Mouse (Mus musculus) cortical plate, adult 2 months (tissue): ENCODE results near the gene Med25. TPM values are rescaled to one million over a fixed set of nuclear protein-coding genes. Genes with fewer than 3 reads are reported as not detected.

Experiments used
- H3K27ac ChIP-seq: fragments of 200-500 bp; 2 replicates; pipeline ENCODE4 v1.5.1; 2012; ENCODE audit warnings: low read length, control low read depth, inconsistent platforms; ENCODE audit not compliant: insufficient read depth
- H3K4me1 ChIP-seq: fragments of 200-500 bp; 2 replicates; pipeline ENCODE4 v1.6.1; 2011; ENCODE audit warnings: low read length; ENCODE audit not compliant: control insufficient read depth, insufficient read depth
- H3K4me3 ChIP-seq: fragments of 200-500 bp; 2 replicates; pipeline ENCODE4 v1.5.1; 2011; ENCODE audit warnings: mild to moderate bottlenecking, low read length, control low read depth; ENCODE audit not compliant: insufficient read depth
- CTCF ChIP-seq: fragments of 200-500 bp; IDR thresholded peaks from 2 replicates; pipeline ENCODE4 v1.5.1; 2011; ENCODE audit warnings: mild to moderate bottlenecking, control low read depth, low read length; ENCODE audit not compliant: insufficient read depth; ENCODE audit errors: extremely low read depth
- POLR2A ChIP-seq: fragments of 200-500 bp; IDR thresholded peaks from 2 replicates; pipeline ENCODE4 v1.6.1; 2011; ENCODE audit warnings: mild to moderate bottlenecking, low read length, control low read depth; ENCODE audit not compliant: insufficient read depth; ENCODE audit errors: extremely low read depth
- polyA plus RNA-seq: library from polyadenylated mRNA; depleted of rRNA; stranded (reverse); fragments of >200 nt; gene quantifications from 2 replicates; pipeline ENCODE4 v1.2.3, GENCODE M21; 2012

Gene Med25
- polyA plus RNA-seq, 1 experiment: 121 TPM

GRCm38 (mm10) chr7:44860576-44861428, 31.7 kb downstream of the Med25 start:
- H3K4me3 ChIP-seq: no peak overlapping the region
- H3K4me1 ChIP-seq: no peaks in the 10 kb centered on the region
- peak; percentile 76 for TF ChIP-seq CTCF
- no peak for TF ChIP-seq POLR2A
- H3K27ac ChIP-seq: no peak overlapping the region

GRCm38 (mm10) chr7:44859896-44860295, 32.6 kb downstream of the Med25 start:
- Histone ChIP-seq H3K27ac (no peak overlapping the region), H3K4me1 (no peaks in the 10 kb centered on the region), H3K4me3 (no peak overlapping the region)
- no peak for TF ChIP-seq CTCF
- TF ChIP-seq POLR2A: no peak

DNA sequence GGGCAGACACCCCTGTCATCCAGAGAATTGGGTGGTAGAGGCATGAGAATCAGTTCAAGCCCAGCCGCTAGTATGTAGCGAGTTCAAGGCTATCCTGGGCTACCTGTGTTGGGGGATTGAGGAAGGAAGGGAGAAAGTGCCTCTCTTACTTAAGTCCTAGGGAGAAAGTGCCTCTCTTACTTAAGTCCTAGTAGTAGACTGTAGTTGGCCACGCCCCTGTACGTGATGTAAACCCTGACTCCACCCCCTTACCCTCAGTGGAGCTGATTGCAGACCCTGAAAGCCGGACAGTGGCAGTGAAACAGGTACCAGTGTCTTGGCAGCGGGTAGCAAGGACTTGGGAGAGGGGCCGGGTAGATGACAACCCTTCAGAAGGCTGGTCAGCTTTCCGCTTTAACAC, 34.6 kb downstream of the Med25 start:
- Histone ChIP-seq H3K4me1 (no peaks in the 10 kb centered on the region), H3K27ac (no peak overlapping the region), H3K4me3 (peak overlapping the region; percentile 79)
- 0 out of 2 replicates have a peak, but pooled peaks have one; percentile 33 for TF ChIP-seq POLR2A
- no peak for TF ChIP-seq CTCF

DNA sequence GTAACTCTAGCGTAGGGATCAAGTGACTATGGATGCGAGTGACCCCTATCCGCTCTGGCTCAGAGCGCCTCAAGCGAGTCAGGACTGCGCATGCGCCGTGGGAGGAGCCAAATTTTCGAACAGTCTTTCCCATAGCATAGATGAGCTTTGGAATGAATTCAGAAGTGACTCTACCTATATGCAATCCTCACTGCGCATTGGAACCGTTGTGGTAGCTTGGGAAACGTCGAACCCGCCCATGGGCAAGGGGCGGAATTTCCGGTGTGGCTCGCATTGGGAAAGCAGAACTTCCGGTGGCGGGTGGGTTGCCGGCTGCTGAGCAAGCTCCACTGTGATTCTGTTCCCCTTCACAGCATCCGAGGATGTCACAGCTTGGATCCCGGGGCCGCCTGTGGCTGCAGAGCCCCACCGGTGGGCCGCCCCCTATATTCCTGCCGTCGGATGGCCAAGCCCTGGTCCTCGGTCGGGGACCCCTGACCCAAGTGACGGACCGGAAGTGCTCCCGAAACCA, 35.4 kb downstream of the Med25 start, which contains the start of gene Pnkp:
Gene Pnkp (plus strand): TSS at position 98 of the 511 bp plus-strand sequence.
- H3K4me1 ChIP-seq: no peaks in the 10 kb centered on the region
- peak within 1 kb of the TSS; percentile 38 for H3K27ac ChIP-seq
- peak; percentile 88 for TF ChIP-seq POLR2A
- TF ChIP-seq CTCF: no peak
- H3K4me3 ChIP-seq: peak within 1 kb of the TSS; percentile 79

GRCm38 (mm10) chr7:44856265-44856916, 36.1 kb downstream of the Med25 start:
- Histone ChIP-seq H3K27ac (no peak overlapping the region), H3K4me3 (peak overlapping the region; percentile 79; the same call in 1 of the 2 replicates), H3K4me1 (no peaks in the 10 kb centered on the region)
- TF ChIP-seq CTCF (no peak), POLR2A (no peak)

- peak overlapping the region; percentile 58 for H3K4me3 ChIP-seq
- H3K4me1 ChIP-seq: no peaks in the 10 kb centered on the region; the same call in 1 of the 2 replicates
- peak overlapping the region; percentile 92 for H3K27ac ChIP-seq
- no peak for TF ChIP-seq POLR2A
- TF ChIP-seq CTCF: no peak
Measured at GRCm38 (mm10) chr7:44855036-44855435, 37.5 kb downstream of the Med25 start.

DNA sequence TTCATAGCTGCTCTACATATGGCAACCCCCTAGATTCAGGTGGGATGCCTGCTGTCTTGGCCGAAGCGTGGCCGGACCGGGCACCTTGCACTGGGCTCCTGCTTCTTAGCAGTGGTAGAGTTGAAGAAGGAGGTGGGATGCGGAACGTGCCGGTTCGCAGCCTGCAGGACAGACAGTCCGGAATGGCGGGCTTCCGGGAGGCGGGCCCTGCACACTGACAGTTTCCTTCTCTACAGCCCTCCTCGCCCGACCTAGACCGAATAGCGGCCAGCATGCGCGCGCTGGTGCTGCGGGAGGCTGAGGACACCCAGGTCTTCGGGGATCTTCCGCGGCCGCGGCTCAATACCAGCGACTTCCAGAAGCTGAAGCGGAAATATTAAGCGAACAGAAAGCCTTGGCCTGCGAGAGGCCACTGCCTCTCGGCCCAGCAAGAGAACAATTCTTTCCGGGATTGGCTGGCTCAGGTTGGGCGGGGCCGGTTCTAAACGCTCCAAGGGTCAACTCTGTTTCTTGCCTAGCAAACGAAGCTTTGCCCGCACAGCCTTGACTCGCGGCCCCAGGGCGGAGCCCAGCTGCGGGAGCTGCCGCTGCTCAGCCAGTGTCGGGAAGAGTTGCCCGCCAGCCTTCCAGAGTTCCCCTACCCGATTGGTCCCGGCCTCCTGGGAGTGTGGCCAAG, 38.0 kb downstream of the Med25 start:
- peak overlapping the region; percentile 92 for H3K27ac ChIP-seq
- peak; percentile 48 for TF ChIP-seq POLR2A
- TF ChIP-seq CTCF: no peak
- H3K4me3 ChIP-seq: peak overlapping the region; percentile 58
- no peaks in the 10 kb centered on the region; the same call in 1 of the 2 replicates for H3K4me1 ChIP-seq

- H3K27ac ChIP-seq: peak overlapping the region; percentile 92
- TF ChIP-seq CTCF: no peak
- no peak for TF ChIP-seq POLR2A
- H3K4me1 ChIP-seq: no peaks in the 10 kb centered on the region; the same call in 1 of the 2 replicates
- peak overlapping the region; percentile 58 for H3K4me3 ChIP-seq
Measured at GRCm38 (mm10) chr7:44853596-44854355, 38.7 kb downstream of the Med25 start.

DNA sequence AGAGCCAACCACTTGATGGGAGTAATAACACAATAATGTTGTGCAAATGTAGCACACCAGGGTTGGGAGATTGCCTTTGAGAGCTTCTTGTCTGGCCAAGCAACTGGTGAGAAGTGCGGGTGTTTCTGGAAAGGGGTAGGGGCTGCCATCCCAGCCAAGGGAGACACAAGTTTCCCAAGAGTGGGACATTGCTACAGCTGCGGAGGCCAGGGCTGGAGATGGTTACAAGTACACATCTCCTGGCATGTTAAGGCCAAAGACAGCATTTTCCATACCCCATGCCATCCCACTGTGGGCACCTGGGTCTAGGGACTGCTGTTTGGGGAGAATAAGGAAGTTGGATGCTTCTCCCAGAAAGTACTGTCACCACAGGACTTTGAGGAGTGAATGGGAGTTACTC, 39.4 kb downstream of the Med25 start:
- no peak for TF ChIP-seq POLR2A
- no peak for TF ChIP-seq CTCF
- Histone ChIP-seq H3K4me3 (no peak overlapping the region), H3K4me1 (no peaks in the 10 kb centered on the region; the same call in 1 of the 2 replicates), H3K27ac (no peak overlapping the region)
